Mouse (Mus musculus) monocyte, adult 5-6 weeks (primary cell): ENCODE data around the gene Smim13. TPM values are rescaled to one million over a fixed set of nuclear protein-coding genes. Genes with fewer than 3 reads are reported as not detected.

Experiments used
- ATAC-seq: fragments of 153-309, 156-312 bp; replicated peaks from 2 replicates; pipeline ENCODE4 v1.8.0; 2017; ENCODE audit warnings: mild to moderate bottlenecking; ENCODE audit not compliant: low TSS enrichment, insufficient number of reproducible peaks, severe bottlenecking, poor library complexity, low FRiP score
- total RNA-seq: library from RNA; stranded (forward); fragments of 200-1000, 200-491, 200-594 nt; gene quantifications from 3 replicates; pipeline ENCODE4 v1.2.3, GENCODE M21; 2017

The Smim13 gene
- total RNA-seq, 1 experiment from 2014 or later: 5.2 TPM

GRCm38 (mm10) chr13:41273927-41274650 lies 24.4 kb downstream of the Smim13 start, which contains the start of gene Gm17364:
Gm17364 (minus strand) TSS chr13:41273977.
- no peak for ATAC-seq

- no peak for ATAC-seq
These were observed 31.1 kb downstream of the Smim13 start for GRCm38 (mm10) chr13:41280696-41281095.

- peak; percentile 67; the same call in 1 of the 2 replicates for ATAC-seq
These were observed 33.6 kb downstream of the Smim13 start for GRCm38 (mm10) chr13:41283256-41283655.

- no peak for ATAC-seq
These were observed 35.8 kb downstream of the Smim13 start for GRCm38 (mm10) chr13:41285448-41285847.

GRCm38 (mm10) chr13:41286285-41286684 lies 36.6 kb downstream of the Smim13 start:
- no peak for ATAC-seq

- ATAC-seq: no peak
These were observed 41.9 kb downstream of the Smim13 start for GRCm38 (mm10) chr13:41291466-41291974.

- ATAC-seq: no peak
These were observed 44.0 kb downstream of the Smim13 start for GRCm38 (mm10) chr13:41293595-41293994.

GRCm38 (mm10) chr13:41295886-41296285 lies 46.2 kb downstream of the Smim13 start:
- ATAC-seq: no peak

- ATAC-seq: no peak
These were observed 46.8 kb downstream of the Smim13 start for GRCm38 (mm10) chr13:41296396-41296795.

GRCm38 (mm10) chr13:41298533-41298932 lies 48.9 kb downstream of the Smim13 start:
- no peak for ATAC-seq

- ATAC-seq: no peak
These were observed 49.4 kb downstream of the Smim13 start for GRCm38 (mm10) chr13:41298996-41299395.

GRCm38 (mm10) chr13:41300037-41300436 lies 50.4 kb downstream of the Smim13 start:
- ATAC-seq: no peak

- ATAC-seq: peak; percentile 78; the same call in 1 of the 2 replicates
These were observed 53.1 kb downstream of the Smim13 start for GRCm38 (mm10) chr13:41302716-41303115.

- no peak for ATAC-seq
These were observed 71.1 kb downstream of the Smim13 start for GRCm38 (mm10) chr13:41320749-41321148.

- ATAC-seq: no peak
These were observed 71.8 kb downstream of the Smim13 start for GRCm38 (mm10) chr13:41321433-41321832.

GRCm38 (mm10) chr13:41324631-41325030 lies 75.0 kb downstream of the Smim13 start:
- ATAC-seq: no peak

GRCm38 (mm10) chr13:41325346-41325745 lies 75.7 kb downstream of the Smim13 start:
- ATAC-seq: no peak

GRCm38 (mm10) chr13:41326134-41326533 lies 76.5 kb downstream of the Smim13 start:
- ATAC-seq: no peak
